Mouse (Mus musculus) limb, embryonic 12.5 days (tissue): ENCODE measurements around the gene Fer. TPM values are rescaled to one million over a fixed set of nuclear protein-coding genes. Genes with fewer than 3 reads are reported as not detected.

Source experiments
- ATAC-seq: fragments of 200-750 bp; cut with Nextera tagmentation; 2 replicates; pipeline ENCODE4 v1.8.0; 2017; ENCODE audit warnings: low read depth, moderate TSS enrichment; ENCODE audit not compliant: insufficient number of reproducible peaks, insufficient read depth, low FRiP score, low TSS enrichment
- H3K27ac ChIP-seq: fragments of 300-500 bp; sonication (generic); 2 replicates; pipeline ENCODE4 v1.5.1; 2016; ENCODE audit warnings: mild to moderate bottlenecking, moderate library complexity
- H3K27me3 ChIP-seq: fragments of 300-500 bp; sonication (generic); 2 replicates; pipeline ENCODE4 v1.6.1; 2016; ENCODE audit warnings: mild to moderate bottlenecking, moderate library complexity
- H3K36me3 ChIP-seq: fragments of 300-500 bp; sonication (generic); 2 replicates; pipeline ENCODE4 v1.6.1; 2016; ENCODE audit warnings: mild to moderate bottlenecking, moderate library complexity
- H3K4me1 ChIP-seq: fragments of 300-500 bp; sonication (generic); replicated peaks from 2 replicates; pipeline ENCODE4 v1.6.1; 2016
- H3K4me2 ChIP-seq: fragments of 300-500 bp; sonication (generic); 2 replicates; pipeline ENCODE4 v1.6.1; 2016; ENCODE audit warnings: mild to moderate bottlenecking, moderate library complexity
- H3K4me3 ChIP-seq: fragments of 300-500 bp; sonication (generic); replicated peaks from 2 replicates; pipeline ENCODE4 v1.5.1; 2016; ENCODE audit warnings: mild to moderate bottlenecking
- H3K9ac ChIP-seq: fragments of 300-500 bp; sonication (generic); replicated peaks from 2 replicates; pipeline ENCODE4 v1.6.1; 2016; ENCODE audit warnings: mild to moderate bottlenecking, moderate library complexity
- H3K9me3 ChIP-seq: fragments of 300-500 bp; sonication (generic); 2 replicates; pipeline ENCODE4 v1.6.1; 2016; ENCODE audit warnings: mild to moderate bottlenecking, moderate library complexity
- WGBS: fragments of 180-500 bp; shearing (Covaris S2); methylation state at CpG from one replicate; pipeline ENCODE4 v1.1.7; 2016; 5-methylcytosine and 5-hydroxymethylcytosine counted together
- polyA plus RNA-seq: library from polyadenylated mRNA; unstranded; fragments of >200 nt; fragmentation: Nextera tagmentation; extraction: Ambion mirVana; gene quantifications from 2 replicates; pipeline ENCODE4 v1.2.1, GENCODE M21; 2016

Fer gene
- polyA plus RNA-seq, 1 experiment from 2014 or later: 27.0 TPM

- no peak overlapping the region for H3K9ac ChIP-seq
- H3K4me1 ChIP-seq: no peaks in the 10 kb centered on the region
- no peaks in the 10 kb centered on the region for H3K36me3 ChIP-seq
- H3K4me2 ChIP-seq: no peak overlapping the region
- ATAC-seq: no peak
- WGBS: 92% methylated on average over 2 of the region's 2 CpGs
- H3K27ac ChIP-seq: no peak overlapping the region
- H3K27me3 ChIP-seq: no peaks in the 10 kb centered on the region
- H3K4me3 ChIP-seq: no peak overlapping the region
- H3K9me3 ChIP-seq: no peaks in the 10 kb centered on the region
These were observed 222.6 kb downstream of the Fer start for GRCm38 (mm10) chr17:64085493-64085892.

GRCm38 (mm10) chr17:64086875-64087608 is 224.2 kb downstream of the Fer start:
- no peaks in the 10 kb centered on the region for H3K27me3 ChIP-seq
- H3K4me1 ChIP-seq: no peaks in the 10 kb centered on the region
- H3K36me3 ChIP-seq: no peaks in the 10 kb centered on the region
- H3K4me2 ChIP-seq: no peak overlapping the region
- no peak overlapping the region for H3K27ac ChIP-seq
- no peak overlapping the region for H3K9ac ChIP-seq
- no peak for ATAC-seq
- no peak overlapping the region for H3K4me3 ChIP-seq
- 91% methylated on average over 11 of the region's 11 CpGs for WGBS
- no peaks in the 10 kb centered on the region for H3K9me3 ChIP-seq

GRCm38 (mm10) chr17:64087871-64088270 is 225.0 kb downstream of the Fer start:
- Histone ChIP-seq H3K27ac (no peak overlapping the region), H3K27me3 (no peaks in the 10 kb centered on the region), H3K4me1 (no peaks in the 10 kb centered on the region), H3K4me3 (no peak overlapping the region), H3K4me2 (no peak overlapping the region), H3K9me3 (no peaks in the 10 kb centered on the region), H3K36me3 (no peaks in the 10 kb centered on the region), H3K9ac (no peak overlapping the region)
- 95% methylated on average over 3 of the region's 3 CpGs for WGBS
- ATAC-seq: no peak

- 86% methylated on average over 2 of the region's 2 CpGs for WGBS
These were observed 230.9 kb downstream of the Fer start for GRCm38 (mm10) chr17:64093716-64094115.

GRCm38 (mm10) chr17:64096811-64097210 is 233.9 kb downstream of the Fer start:
- Histone ChIP-seq H3K9me3 (no peaks in the 10 kb centered on the region), H3K4me2 (no peak overlapping the region), H3K4me1 (0 out of 2 replicates have a peak, but pooled peaks cover 6% of the 10 kb centered on the region), H3K9ac (no peak overlapping the region), H3K4me3 (no peak overlapping the region), H3K36me3 (no peaks in the 10 kb centered on the region), H3K27me3 (no peaks in the 10 kb centered on the region), H3K27ac (no peak overlapping the region)
- ATAC-seq: no peak
- 83% methylated on average over 3 of the region's 3 CpGs for WGBS

More at GRCm38 (mm10) chr17:64093716-64094115, 230.9 kb downstream of the Fer start:
- no peak overlapping the region for H3K9ac ChIP-seq
- H3K9me3 ChIP-seq: no peaks in the 10 kb centered on the region
- no peak overlapping the region for H3K4me2 ChIP-seq
- no peaks in the 10 kb centered on the region for H3K36me3 ChIP-seq
- ATAC-seq: no peak
- H3K4me3 ChIP-seq: no peak overlapping the region
- 0 out of 2 replicates have a peak, but pooled peaks cover 6% of the 10 kb centered on the region for H3K4me1 ChIP-seq
- no peak overlapping the region for H3K27ac ChIP-seq
- H3K27me3 ChIP-seq: no peaks in the 10 kb centered on the region

GRCm38 (mm10) chr17:64097788-64098359 is 235.0 kb downstream of the Fer start:
- no peak overlapping the region for H3K4me3 ChIP-seq
- H3K9ac ChIP-seq: no peak overlapping the region
- H3K36me3 ChIP-seq: no peaks in the 10 kb centered on the region
- 61% methylated on average over 5 of the region's 5 CpGs for WGBS
- no peak overlapping the region for H3K27ac ChIP-seq
- 0 out of 2 replicates have a peak, but pooled peaks cover 6% of the 10 kb centered on the region for H3K4me1 ChIP-seq
- no peaks in the 10 kb centered on the region for H3K9me3 ChIP-seq
- H3K27me3 ChIP-seq: no peaks in the 10 kb centered on the region
- H3K4me2 ChIP-seq: no peak overlapping the region
- ATAC-seq: 0 out of 2 replicates have a peak, but pooled peaks have one; percentile 47

- no peak overlapping the region for H3K4me2 ChIP-seq
- H3K27me3 ChIP-seq: no peaks in the 10 kb centered on the region
These were observed 236.7 kb downstream of the Fer start for GRCm38 (mm10) chr17:64099395-64100171.

GRCm38 (mm10) chr17:64100172-64100510 is 237.3 kb downstream of the Fer start:
- Histone ChIP-seq H3K4me3 (no peak overlapping the region), H3K9me3 (no peaks in the 10 kb centered on the region), H3K27me3 (no peaks in the 10 kb centered on the region), H3K36me3 (no peaks in the 10 kb centered on the region), H3K9ac (no peak overlapping the region), H3K4me1 (0 out of 2 replicates have a peak, but pooled peaks cover 6% of the 10 kb centered on the region), H3K4me2 (no peak overlapping the region), H3K27ac (no peak overlapping the region)
- no peak for ATAC-seq
- whole genome bisulfite sequencing: 65% methylated on average over 3 of the region's 3 CpGs

More at GRCm38 (mm10) chr17:64099395-64100171, 236.7 kb downstream of the Fer start:
- Histone ChIP-seq H3K4me1 (0 out of 2 replicates have a peak, but pooled peaks cover 6% of the 10 kb centered on the region), H3K4me3 (no peak overlapping the region), H3K9ac (no peak overlapping the region), H3K27ac (no peak overlapping the region), H3K36me3 (no peaks in the 10 kb centered on the region), H3K9me3 (no peaks in the 10 kb centered on the region)
- no peak for ATAC-seq
- WGBS: 73% methylated on average over 6 of the region's 6 CpGs

- WGBS: 94% methylated on average over 5 of the region's 5 CpGs
- Histone ChIP-seq H3K4me2 (no peak overlapping the region), H3K9ac (no peak overlapping the region), H3K27me3 (no peaks in the 10 kb centered on the region), H3K9me3 (no peaks in the 10 kb centered on the region), H3K27ac (no peak overlapping the region), H3K36me3 (no peaks in the 10 kb centered on the region), H3K4me3 (no peak overlapping the region), H3K4me1 (peaks cover 14% of the 10 kb centered on the region)
- ATAC-seq: no peak
These were observed 245.9 kb downstream of the Fer start for GRCm38 (mm10) chr17:64108773-64109172.

GRCm38 (mm10) chr17:64109871-64110270 is 247.0 kb downstream of the Fer start:
- no peaks in the 10 kb centered on the region for H3K36me3 ChIP-seq
- WGBS: 87% methylated on average over 8 of the region's 8 CpGs
- H3K4me3 ChIP-seq: no peak overlapping the region
- ATAC-seq: no peak
- H3K27ac ChIP-seq: no peak overlapping the region
- no peak overlapping the region for H3K4me2 ChIP-seq
- H3K4me1 ChIP-seq: peaks cover 14% of the 10 kb centered on the region
- no peak overlapping the region for H3K9ac ChIP-seq
- H3K27me3 ChIP-seq: no peaks in the 10 kb centered on the region
- no peaks in the 10 kb centered on the region for H3K9me3 ChIP-seq

- no peaks in the 10 kb centered on the region for H3K27me3 ChIP-seq
- no peak for ATAC-seq
These were observed 250.8 kb downstream of the Fer start for GRCm38 (mm10) chr17:64113625-64114024.

More at GRCm38 (mm10) chr17:64113625-64114024, 250.8 kb downstream of the Fer start:
- no peak overlapping the region for H3K4me3 ChIP-seq
- H3K9ac ChIP-seq: no peak overlapping the region
- H3K36me3 ChIP-seq: no peaks in the 10 kb centered on the region
- H3K4me2 ChIP-seq: no peak overlapping the region
- 90% methylated on average over 5 of the region's 5 CpGs for WGBS
- no peak overlapping the region for H3K27ac ChIP-seq
- no peaks in the 10 kb centered on the region for H3K9me3 ChIP-seq
- peaks cover 14% of the 10 kb centered on the region for H3K4me1 ChIP-seq
